Mouse (Mus musculus) urinary bladder, adult 2 months (tissue): ENCODE results near the gene Gm42715. TPM values are rescaled to one million over a fixed set of nuclear protein-coding genes. Genes with fewer than 3 reads are reported as not detected.
A peak's percentile ranks its signal among the peaks of the same experiment; 100 is the strongest.
"Not testable (repeated sequence)": the region's sequence is repeated elsewhere in the genome, so short reads cannot be mapped to it uniquely, and the experiment has no call there.

ENCODE experiments used
- DNase-seq: peaks from one replicate; pipeline ENCODE4 v3.0.0; 2022; ENCODE audit warnings: low spot score
- polyA plus RNA-seq: library from polyadenylated mRNA; depleted of rRNA; stranded (reverse); fragments of >200 nt; gene quantifications from 2 replicates; pipeline ENCODE4 v1.2.3, GENCODE M21; 2012

Gene Gm42715
- polyA plus RNA-seq, 1 experiment = 19.3 TPM

DNA sequence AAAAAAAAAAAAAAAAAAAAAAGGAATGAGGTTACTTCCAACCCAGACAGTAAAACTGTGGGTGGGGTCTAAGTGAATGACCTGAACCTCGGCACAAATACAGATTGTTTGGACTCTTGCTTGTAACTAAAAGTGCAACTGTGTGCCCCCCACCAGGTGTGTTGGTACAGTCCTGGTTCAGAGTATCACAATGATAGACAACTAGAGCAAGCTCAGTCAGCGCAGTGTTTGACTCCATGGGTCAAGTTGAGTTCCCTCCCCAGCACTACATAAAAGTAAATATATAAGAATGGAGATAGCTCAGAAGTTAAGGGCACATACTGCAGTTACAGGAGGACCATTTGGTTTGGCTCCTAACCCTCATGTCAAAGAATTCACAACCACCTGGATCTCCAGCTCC, 22.0 kb upstream of the Gm42715 start:
- DNase-seq = no peak

DNA sequence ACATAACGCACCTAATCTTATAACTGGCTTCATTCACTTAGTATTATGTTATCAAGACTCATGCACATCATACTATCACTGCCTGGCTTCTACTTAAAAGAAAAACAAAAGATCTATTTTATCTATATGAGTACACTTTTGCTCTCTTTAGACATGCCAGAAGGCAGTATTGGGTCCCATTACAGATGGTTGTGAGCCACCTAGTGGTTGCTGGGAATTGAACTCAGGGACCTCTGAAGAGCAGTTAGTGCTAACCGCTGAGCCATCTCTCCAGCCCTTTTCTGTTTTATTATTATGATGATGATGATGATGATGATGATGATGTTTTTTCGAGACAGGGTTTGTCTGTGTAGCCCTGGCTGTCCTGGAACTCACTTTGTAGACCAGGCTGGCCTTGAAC, 21.0 kb upstream of the Gm42715 start:
- DNase-seq = no peak

DNA sequence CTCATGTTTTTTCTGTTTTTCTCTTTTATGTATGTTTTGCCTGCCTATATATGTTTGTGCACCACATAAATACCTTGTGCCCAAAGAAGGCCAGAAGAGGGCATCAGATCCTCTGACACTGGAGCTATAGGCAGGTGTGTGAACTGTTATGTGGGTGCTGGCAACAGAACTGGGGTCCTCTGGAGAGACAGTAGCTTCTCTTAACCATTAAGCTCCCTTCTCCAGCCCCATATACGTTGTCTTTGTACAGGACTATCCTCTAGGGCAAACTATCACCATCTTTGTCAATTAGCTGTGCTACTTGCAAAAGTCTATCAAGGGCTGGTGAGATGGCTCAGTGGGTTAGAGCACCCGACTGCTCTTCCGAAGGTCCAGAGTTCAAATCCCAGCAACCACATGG, 11.1 kb upstream of the Gm42715 start:
- DNase-seq = no peak

DNA sequence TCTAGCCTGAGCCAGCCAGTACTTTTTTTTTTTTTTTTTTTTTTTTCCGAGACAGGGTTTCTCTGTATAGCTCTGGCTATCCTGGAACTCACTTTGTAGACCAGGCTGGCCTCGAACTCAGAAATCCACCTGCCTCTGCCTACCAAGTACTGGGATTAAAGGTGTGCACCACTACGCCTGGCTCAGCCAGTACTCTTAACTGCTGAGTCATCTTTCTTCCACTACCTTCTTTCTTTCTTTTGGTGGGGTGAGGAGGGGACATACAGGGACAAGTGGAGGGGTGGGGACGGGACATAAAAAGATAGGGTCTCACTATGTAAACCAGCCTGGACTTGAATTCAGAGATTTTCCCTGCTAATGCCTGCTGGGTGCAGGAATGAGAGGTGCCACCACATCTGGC, 9.6 kb upstream of the Gm42715 start:
- DNase-seq = not testable (repeated sequence)

DNA sequence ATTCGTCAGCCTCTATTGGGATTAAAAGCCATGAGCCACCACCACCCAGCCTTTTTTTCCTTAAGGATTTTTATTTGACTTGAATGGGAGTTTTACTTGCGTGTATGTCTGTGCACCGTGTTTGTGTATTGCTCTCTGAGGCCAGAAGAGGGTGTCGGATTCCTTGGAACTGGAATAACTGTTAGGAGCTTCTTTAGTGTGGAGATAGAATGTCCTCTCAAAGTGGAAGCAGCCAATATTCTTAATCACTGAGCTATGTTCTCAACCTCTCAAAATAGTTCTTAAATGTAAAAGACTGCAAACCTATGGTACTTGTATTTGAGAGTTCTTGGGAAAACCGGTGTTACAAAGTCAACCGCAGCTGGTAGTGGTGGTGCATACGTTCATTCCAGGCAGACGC, 8.1 kb upstream of the Gm42715 start:
- no peak for DNase-seq

DNA sequence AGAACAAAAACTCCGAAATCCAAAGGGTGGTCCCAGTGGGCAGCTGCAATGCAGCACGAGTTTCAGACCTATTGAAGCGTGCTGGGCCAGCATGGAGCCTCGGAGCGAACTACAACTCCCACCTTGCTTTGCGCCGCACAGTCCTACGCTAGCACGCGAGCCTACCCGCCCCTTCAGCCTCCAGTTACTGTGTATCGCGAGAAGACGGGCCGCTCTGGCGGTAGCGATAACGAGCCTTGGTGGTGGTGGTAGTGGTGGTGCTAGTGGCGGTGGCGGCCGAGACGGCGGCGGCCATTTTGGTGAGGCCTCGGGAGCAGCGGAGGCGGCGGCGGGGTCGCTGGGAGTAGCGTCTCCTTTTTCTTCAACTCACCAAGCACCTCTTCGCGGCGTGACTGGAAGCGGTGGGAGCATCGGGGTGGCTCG, 7.6 kb upstream of the Gm42715 start, which contains the start of gene Srcap:
Srcap (plus strand) TSS at position 176 of the 423 bp plus-strand sequence.
- peak; percentile 87 for DNase-seq

DNA sequence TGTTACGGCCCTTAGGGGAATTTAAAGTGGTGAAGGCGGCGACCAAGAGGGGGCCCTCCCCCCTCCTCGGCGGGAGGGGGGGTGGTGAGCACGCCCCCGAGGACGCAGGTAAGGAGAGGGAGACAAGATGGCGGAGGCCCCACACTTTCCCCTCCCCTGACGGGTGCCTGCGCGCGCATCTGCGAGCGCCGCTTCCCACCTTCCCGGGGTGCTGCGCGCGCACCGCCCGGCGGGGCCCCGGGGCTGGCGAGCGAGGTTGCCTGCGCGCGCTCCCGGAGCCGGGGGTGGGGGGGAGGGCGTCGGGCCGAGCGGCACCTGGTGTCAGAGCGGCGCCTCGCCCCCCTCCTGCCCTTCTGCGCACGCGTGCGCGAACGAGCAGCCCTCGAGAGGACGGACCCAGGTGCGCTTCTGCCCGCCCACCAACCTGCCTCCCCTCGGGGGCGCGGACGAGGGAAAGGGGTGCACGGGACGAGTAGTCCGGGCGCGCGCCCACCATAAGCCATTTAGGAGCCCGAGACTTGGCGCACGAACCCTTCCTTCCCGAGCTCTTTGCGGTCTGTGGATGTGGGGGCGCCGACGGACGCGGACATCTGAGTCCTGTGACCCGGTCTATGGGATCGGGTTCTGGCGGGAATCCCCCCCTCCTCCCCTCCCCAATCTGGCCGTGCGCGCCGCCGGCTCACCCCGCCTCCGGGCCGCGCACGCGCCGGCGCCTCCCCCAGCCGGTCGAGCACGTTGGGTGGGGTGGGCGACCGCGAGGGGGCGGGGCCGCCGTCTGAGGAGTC, 7.0 kb upstream of the Gm42715 start:
- peak; percentile 88 for DNase-seq

DNA sequence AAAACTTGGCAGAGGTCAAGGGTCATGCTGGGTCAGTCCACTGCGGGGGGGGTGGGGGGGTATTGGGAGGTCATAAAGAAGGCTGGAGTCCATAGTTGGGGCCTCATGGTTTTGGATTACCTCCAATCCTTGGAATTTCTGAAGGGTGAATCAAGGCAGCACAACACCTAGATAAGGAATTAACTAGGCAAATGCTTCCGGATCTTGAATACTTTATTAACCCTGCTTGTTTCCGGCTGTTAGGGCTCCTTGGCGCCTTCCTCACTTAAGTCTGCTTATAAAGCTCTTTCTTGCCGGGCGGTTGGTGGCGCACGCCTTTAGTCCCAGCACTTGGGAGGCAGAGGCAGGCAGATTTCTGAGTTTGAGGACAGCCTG, 6.4 kb upstream of the Gm42715 start:
- DNase-seq = no peak

DNA sequence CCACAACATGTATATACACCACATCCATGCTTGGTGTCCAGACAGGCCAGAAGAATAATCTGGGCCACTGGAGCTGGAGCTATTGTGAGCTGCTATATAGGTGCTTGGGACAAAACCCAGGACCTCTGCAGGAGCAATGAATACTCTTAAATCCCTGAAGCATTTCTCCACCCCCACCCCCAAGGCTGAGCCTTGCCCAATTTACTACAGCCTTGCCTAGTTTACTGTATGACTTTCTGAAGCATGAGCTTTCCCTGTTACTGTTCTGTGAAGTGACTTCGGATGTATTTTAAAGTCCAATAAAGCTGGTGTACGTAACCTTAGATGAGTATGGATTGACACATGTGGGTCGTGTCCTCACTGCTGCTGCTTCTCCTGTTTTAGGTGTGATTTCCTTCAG, 5.6 kb upstream of the Gm42715 start:
- DNase-seq = no peak

DNA sequence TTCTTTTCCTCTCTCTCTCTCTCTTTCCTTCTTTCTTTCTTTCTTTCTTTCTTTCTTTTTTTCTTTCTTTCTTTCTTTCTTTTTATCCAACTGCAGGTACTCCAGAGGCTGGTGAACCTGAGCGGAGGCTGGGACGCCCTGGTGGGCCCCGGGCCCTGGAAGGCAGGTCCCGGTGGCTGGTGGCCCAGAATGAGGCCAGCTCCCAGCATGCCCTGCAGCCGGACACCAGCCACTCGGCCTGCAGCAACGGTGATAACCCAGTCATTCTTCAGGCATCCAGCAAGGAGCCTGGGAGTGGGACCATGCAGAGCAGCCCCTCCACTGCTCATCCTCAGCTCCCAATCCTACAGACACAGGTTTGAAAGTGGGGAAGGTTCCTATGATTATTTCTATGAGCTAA, 3.5 kb upstream of the Gm42715 start:
- DNase-seq = no peak

DNA sequence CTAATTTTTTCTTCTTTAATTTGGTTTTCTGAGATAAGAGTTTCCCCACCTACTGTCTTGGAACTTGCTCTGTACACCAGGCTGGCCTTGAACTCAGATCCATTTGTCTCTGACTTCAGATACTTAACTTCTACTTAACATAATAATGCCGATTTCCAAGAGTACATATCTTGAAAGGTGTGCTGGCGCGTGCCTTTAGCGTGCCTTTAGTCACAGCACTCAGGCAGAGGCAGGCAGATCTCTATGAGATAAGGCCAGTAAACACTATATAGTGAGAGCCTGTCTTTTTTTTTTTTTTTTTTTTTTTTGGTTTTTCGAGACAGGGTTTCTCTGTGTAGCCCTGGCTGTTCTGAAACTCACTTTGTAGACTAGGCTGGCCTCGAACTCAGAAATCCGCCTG, 3.0 kb upstream of the Gm42715 start:
- DNase-seq = no peak

DNA sequence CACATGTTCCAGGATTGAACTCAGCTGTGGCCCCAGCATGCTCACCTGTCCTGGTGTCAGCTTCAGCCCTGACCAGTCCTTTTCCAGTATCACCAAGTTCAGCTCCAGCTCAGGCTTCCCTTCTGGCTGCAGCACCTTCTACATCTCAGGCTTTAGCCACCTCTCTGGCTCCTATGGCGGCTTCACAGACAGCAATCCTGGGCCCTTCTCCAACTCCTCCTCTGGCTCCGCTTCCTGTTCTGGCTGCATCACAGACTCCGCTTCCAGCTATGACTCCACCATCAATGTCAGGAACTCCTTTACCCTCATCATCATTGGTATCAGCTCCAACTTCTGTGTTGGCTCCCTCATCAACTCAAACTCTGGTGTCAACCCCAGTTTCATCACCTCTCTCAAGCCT, 22.3 kb downstream of the Gm42715 start:
- no peak for DNase-seq

DNA sequence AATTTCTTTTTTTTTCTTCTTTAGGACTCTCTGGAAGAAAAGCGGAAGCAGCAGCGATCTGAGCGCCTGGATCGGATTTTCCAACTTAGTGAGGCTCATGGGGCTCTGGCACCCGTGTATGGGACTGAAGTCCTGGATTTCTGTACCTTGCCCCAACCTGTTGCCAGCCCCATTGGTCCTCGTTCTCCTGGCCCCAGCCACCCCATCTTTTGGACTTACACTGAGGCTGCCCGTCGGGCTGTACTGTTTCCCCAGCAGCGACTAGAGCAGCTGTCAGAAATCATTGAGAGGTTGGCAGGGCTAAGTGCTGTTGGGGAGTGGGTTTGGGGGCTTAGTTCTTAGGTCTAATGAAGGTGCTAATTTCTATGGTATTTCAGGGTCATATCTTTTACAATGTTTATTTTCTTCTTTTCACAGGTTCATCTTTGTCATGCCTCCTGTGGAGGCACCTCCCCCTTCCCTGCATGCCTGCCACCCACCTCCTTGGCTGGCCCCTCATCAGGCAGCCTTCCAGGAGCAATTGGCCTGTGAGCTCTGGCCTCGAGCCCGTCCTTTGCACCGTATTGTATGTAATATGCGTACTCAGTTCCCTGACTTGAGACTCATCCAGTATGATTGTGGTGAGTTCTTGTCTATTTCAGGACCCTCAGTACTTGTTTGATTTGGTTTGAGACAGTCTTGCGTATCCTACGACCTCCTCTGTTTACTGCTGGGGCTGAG, 29.9 kb downstream of the Gm42715 start:
- DNase-seq = no peak

DNA sequence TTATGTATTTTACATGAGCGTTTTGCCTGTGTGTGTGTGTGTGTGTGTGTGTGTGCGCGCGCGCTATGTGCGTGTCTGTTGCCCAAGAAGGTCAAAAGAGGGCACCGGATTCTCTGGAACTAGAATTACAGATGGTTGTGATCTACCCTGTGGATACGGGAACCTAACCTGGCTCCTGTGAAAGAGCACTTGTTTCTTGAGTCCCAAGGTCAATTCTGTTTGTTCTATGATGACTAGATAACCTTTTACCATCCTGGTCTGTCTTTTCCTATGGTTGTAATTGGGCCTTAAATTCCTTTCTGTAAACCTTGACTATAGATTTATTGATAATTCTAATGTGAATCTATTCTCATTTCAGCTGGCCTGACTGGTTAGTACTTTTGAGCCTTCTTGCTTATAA, 32.2 kb downstream of the Gm42715 start:
- DNase-seq = no peak

DNA sequence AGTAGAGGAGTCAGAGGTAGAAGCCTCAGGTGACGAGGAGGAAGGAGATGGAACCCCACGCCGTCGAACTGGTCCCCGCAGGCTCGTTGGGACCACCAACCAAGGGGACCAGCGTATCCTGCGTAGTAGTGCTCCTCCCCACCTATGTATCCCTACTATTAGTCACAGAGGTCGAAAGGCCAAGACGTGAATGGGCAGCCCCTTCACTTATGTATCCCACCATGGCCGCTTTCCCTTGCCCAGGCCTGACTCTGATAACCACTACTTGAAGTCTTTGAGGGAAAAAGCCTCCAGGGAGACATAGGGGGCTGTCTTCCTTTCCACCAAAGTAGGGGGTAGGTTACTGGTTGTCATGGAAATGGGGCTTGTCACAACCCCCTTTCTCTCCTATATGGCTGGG, 41.2 kb downstream of the Gm42715 start:
- no peak for DNase-seq

DNA sequence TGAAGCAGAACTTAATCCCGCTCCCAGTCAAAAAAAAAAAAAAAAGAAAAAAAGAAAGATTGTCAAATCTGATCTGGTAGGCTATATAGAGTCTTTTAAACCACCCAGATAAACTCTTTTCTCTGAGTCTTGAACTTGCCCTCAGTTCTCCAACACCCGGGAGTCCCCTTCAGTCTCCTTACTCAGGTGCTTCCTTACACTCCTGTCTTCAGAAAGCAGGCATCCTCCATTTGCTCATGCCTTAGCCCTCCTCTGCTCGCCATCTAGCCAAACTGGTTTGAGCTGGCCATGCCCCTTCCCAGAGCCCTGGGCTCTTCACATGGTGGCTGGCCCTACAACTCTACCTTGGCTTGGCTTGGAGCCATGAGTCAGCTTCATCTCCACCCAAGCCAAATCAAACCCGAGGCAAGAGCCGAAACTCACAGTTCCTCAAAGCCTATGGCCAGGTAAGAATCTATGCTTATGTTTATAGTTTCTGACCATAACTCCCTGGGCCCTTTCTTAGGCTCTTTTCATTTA, 42.0 kb downstream of the Gm42715 start, which contains the start of gene Tmem265:
Tmem265 (plus strand) TSS at position 51 of the 519 bp plus-strand sequence.
- DNase-seq = no peak

DNA sequence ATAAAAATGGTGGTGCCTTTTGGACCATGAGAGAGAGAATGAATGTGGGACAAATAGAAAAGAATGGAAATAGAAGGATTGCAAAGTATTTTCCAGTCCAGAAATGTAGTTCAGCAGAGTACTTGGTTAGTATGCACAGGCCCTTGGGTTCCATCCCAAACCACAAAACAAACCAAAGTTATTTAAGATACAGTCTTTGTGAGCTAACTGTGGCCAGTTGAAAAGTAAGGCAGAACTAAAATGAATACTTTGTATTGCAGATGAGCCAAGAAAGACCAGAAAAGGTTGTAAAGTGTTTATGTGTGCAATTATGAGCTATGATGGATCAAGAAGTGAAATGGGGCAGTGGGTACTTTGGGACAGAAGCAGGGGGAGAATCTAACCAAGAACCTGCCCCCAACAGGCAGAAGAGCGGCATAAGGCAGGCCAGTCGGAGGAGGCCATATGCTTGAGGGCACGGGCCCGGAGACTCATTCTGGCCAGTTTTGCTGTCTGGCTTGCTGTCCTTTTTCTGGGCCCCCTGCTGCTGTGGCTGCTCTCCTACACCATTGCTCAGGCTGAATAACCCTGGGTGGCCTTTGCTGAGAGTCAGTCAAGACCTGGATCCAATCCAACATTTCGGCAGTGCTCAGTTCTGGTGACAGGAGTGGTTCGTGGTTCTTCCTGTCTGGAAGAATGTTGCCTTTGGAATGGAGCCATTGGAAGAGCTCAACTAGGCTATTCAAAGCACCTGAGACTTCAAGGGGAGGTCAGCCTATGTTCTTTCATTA, 45.2 kb downstream of the Gm42715 start:
- DNase-seq = no peak

DNA sequence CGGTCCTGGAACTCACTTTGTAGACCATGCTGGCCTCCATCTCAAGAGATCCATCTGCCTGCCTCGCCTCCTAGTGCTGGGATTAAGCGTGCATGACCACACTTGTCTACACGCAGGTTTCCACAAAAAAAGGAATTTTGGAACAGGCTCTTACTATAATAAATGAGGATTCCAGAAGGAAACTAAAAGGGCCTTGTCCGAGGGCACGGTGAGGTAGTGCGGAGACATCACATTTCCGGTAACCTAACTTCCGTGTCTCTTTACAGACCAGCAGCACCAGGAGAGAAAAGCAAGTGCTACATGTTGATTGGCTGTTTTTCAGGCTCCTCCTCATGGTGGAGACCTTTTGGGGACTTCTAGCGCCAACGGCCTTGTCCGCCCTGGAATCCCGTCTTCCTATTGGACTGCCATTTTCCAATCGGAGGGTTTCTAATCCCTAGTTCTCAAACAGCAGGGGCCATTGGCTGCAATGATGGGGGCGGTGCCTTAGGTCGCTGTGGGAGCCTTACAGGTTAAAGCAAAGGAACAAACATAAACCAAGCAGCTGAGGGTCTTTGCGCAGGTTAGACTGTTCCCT, 53.6 kb downstream of the Gm42715 start, which contains the start of gene Phkg2:
Phkg2 (plus strand) TSS at position 446 of the 577 bp plus-strand sequence.
- peak; percentile 58 for DNase-seq

DNA sequence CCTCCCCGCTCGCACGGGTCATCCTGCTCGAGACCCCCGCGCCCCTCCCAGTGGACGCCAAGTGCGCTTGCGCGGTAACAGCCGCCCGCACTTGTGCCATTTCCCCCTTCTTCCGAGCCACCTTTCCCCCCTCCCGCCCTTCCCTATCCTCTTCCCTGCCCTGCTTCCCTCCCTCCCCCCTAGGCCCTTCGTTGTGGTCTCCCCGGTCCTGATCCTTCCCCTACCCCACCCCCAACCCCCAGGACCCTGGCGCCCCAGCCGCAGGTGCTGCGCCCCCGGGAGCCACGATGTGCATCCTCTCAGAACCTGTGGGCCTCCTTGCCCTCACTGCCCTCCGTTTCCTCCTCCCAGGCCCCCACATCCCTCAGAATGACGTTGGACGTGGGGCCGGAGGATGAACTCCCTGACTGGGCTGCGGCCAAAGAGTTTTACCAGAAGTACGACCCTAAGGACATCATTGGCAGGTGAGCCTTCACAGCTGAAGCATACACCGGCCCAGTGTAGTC, 54.2 kb downstream of the Gm42715 start:
- DNase-seq = no peak

DNA sequence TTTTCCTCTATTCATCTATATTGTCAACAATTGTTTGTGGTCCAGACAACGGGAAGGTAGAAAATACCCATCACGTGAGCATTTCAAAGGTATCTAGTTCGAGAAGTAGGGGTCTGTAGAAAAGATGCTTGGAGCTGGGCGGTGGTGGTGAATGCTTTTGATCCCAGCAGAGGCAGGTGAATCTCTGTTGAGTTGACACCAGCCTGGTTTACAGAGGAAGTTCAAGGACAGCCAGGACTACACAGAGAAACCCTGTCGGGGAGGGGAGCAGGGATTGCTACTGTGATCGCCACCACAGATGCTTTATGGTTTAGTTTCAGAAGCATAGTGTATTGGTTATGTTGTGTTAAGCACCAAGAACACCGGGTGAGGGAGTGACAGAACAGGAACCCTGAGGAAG, 54.7 kb downstream of the Gm42715 start:
- DNase-seq = no peak

DNA sequence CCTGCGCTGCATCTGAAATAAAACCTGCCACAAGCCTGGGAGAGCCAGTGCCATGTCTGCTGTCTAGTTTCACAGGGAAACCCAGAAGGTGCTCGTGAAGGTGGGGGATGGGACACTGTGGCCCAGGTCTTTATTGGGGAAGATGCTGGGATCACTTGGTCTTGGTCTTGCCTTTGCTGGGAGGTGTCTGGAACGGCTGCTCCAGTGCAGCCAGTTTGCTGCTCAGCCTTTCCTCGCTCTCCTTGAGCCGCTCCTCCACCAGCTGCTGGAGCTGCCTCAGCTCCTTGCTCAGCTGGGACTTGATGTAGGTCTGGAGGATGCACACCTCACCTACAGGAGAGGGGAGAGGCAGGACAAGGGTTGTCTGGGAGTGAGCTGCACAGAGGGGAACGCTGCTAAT, 63.9 kb downstream of the Gm42715 start:
- DNase-seq = no peak

DNA sequence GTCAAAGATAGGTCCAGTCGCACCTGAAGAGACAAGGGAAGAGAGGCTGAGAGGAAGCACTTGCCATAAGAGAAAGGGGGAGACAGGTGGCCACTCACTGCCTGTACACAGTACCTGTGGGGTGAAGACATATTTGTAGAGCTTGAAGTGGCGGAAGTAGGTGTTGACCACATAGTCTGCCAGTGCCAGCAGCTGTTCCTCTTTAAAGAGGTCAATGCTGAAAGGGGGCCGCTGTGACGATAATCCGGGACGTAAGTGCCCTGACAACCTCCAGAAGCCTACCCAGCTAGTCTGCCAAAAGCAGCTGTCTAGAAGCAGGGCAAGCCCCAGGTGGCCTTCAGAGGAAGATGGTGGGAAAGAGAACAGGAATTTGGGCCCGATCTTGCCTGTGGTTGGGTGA, 65.6 kb downstream of the Gm42715 start:
- DNase-seq = no peak
